Mouse (Mus musculus): ENCODE measurements around the gene Usp47. TPM values are rescaled to one million over a fixed set of nuclear protein-coding genes. Genes with fewer than 3 reads are reported as not detected.

Gene Usp47
- polyA plus RNA-seq, 1 experiment from 2014 or later: 68.0 TPM

Other genes with a start within 250 kb of the Usp47 start
- 8.5 and 10.0 TPM in 2 replicates for gene Galnt18, start 243.5 kb upstream of the Usp47 start, polyA plus RNA-seq (2015; fragmentation: Nextera tagmentation; extraction: Ambion mirVana)
- gene Dkk3, start 135.6 kb downstream of the Usp47 start, polyA plus RNA-seq (2015; fragmentation: Nextera tagmentation; extraction: Ambion mirVana): 22.5 and 23.2 TPM in 2 replicates
- gene Mical2, start 202.4 kb downstream of the Usp47 start, polyA plus RNA-seq (2015; fragmentation: Nextera tagmentation; extraction: Ambion mirVana): 1.9 and 2.5 TPM in 2 replicates

Measured in neural tube, embryonic 13.5 days (tissue).